Mouse (Mus musculus) G1E (cell line): ENCODE measurements around the gene Vinac1.

Source experiments
- CTCF ChIP-seq: IDR thresholded peaks from 2 replicates; pipeline ENCODE4 v1.5.1; 2012; ENCODE audit warnings: low read depth, low read length, inconsistent platforms, mixed read lengths
- GATA1 ChIP-seq: IDR thresholded peaks from 2 replicates; pipeline ENCODE4 v1.6.1; 2012; ENCODE audit warnings: borderline replicate concordance, low read length, inconsistent platforms, mixed read lengths
- TAL1 ChIP-seq: conservative IDR thresholded peaks from 2 replicates; pipeline ENCODE4 v1.6.1; 2012; ENCODE audit warnings: low read depth, low read length, inconsistent platforms, mixed read lengths

- TF ChIP-seq GATA1: no peak
- no peak for TF ChIP-seq CTCF
- TF ChIP-seq TAL1: no peak
Observed at GRCm38 (mm10) chr2:129065437-129066282, 17.7 kb upstream of the Vinac1 start, which contains the start of gene Ttl.
